Mouse (Mus musculus) thymus, adult 2 months (tissue): ENCODE results near the gene Phospho1. TPM values are rescaled to one million over a fixed set of nuclear protein-coding genes. Genes with fewer than 3 reads are reported as not detected.
A peak's percentile ranks its signal among the peaks of the same experiment; 100 is the strongest.

Source experiments
- DNase-seq: peaks from one replicate; pipeline ENCODE4 v3.0.0; 2021
- H3K27ac ChIP-seq: fragments of 200-500 bp; 2 replicates; pipeline ENCODE4 v1.5.1; 2012; ENCODE audit warnings: low read length, control low read depth; ENCODE audit not compliant: control insufficient read depth, insufficient read depth
- H3K27me3 ChIP-seq: fragments of 200-500 bp; 2 replicates; pipeline ENCODE4 v1.6.1; 2012; ENCODE audit warnings: mild to moderate bottlenecking, low read length, moderate library complexity, mixed read lengths; ENCODE audit not compliant: control insufficient read depth, insufficient read depth
- H3K36me3 ChIP-seq: fragments of 200-500 bp; 2 replicates; pipeline ENCODE4 v1.6.1; 2012; ENCODE audit warnings: mild to moderate bottlenecking, low read length, moderate library complexity; ENCODE audit not compliant: control insufficient read depth, insufficient read depth
- H3K4me1 ChIP-seq: fragments of 200-500 bp; replicated peaks from 2 replicates; pipeline ENCODE4 v1.6.1; 2012; ENCODE audit warnings: low read length; ENCODE audit not compliant: control insufficient read depth, insufficient read depth
- H3K4me3 ChIP-seq: fragments of 200-500 bp; 2 replicates; pipeline ENCODE4 v1.5.1; 2012; ENCODE audit warnings: mild to moderate bottlenecking, low read length, control low read depth, moderate library complexity; ENCODE audit not compliant: control insufficient read depth, insufficient read depth
- CTCF ChIP-seq: fragments of 200-500 bp; IDR thresholded peaks from 2 replicates; pipeline ENCODE4 v1.5.1; 2012; ENCODE audit warnings: mild to moderate bottlenecking, control low read depth, low read length, moderate library complexity, borderline replicate concordance; ENCODE audit not compliant: control insufficient read depth, poor library complexity, insufficient read depth; ENCODE audit errors: extremely low read depth
- POLR2A ChIP-seq: fragments of 200-500 bp; IDR thresholded peaks from 2 replicates; pipeline ENCODE4 v1.6.1; 2012; ENCODE audit warnings: mild to moderate bottlenecking, low read length, control low read depth, moderate library complexity; ENCODE audit not compliant: control insufficient read depth, poor library complexity, insufficient read depth; ENCODE audit errors: extremely low read depth
- WGBS: fragments of 180-500 bp; shearing (Covaris S2); methylation state at CpG from one replicate; pipeline ENCODE4 v1.1.7; 2018; 5-methylcytosine and 5-hydroxymethylcytosine counted together
- polyA plus RNA-seq: library from polyadenylated mRNA; depleted of rRNA; stranded (reverse); fragments of >200 nt; gene quantifications from 2 replicates; pipeline ENCODE4 v1.2.3, GENCODE M21; 2012

Phospho1 gene
- polyA plus RNA-seq, 1 experiment = 24.9 TPM

DNA sequence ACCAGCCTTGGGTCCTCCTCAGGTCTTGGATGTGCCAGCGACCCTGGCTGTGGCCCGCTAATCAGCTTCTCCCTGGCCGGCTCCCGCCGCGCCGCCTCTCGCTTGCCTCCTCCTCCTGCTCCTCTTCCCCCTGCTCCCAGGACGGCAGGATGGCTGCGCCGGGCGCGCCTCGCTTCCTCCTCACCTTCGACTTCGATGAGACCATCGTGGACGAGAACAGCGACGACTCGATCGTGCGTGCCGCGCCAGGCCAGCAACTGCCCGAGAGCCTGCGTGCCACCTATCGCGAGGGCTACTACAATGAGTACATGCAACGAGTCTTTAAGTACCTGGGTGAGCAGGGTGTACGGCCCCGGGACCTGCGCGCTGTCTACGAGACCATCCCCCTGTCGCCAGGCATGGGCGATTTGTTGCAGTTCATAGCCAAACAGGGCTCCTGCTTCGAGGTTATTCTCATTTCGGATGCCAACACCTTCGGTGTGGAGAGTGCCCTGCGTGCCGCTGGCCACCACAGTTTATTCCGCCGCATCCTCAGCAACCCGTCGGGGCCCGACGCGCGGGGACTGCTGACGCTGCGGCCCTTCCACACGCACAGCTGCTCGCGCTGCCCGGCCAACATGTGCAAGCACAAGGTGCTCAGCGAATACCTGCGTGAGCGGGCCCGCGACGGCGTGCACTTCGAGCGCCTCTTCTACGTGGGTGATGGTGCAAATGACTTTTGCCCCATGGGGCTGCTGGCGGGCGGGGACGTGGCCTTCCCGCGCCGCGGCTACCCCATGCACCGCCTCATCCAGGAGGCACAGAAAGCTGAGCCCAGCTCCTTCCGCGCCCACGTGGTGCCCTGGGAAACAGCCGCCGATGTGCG, 6.3 kb downstream of the Phospho1 start:
- DNase-seq = peak; percentile 70
- Histone ChIP-seq H3K36me3 (peaks cover 24% of the 10 kb centered on the region), H3K27me3 (no peaks in the 10 kb centered on the region), H3K4me1 (peaks cover 68% of the 10 kb centered on the region), H3K4me3 (peak overlapping the region; percentile 48), H3K27ac (no peak overlapping the region)
- TF ChIP-seq POLR2A = 0 out of 2 replicates have a peak, but pooled peaks have one; percentile 12
- TF ChIP-seq CTCF = no peak; the same call in 1 of the 2 replicates
- WGBS = 5% methylated on average over 80 of the region's 80 CpGs

DNA sequence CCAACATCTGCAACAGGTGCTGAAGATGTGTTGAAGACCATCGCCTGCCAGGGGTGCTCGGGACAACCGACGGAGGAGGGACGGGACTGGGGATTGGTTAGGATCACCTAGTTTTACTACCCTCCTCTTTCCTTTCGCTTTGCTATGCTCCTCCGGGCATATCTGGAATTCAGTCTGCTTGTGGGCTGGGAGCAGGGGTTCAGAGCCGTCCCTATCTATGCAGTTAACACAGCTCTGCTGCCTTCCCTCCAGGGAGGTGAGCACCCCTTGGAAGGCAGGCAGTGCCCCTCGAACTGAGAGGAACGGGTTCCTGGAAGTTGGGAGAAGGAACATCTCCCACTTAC, 6.9 kb downstream of the Phospho1 start:
- WGBS = 21% methylated on average over 10 of the region's 10 CpGs
- DNase-seq = no peak
- Histone ChIP-seq H3K4me3 (peak overlapping the region; percentile 48), H3K4me1 (peaks cover 74% of the 10 kb centered on the region), H3K27ac (peak overlapping the region; percentile 47), H3K36me3 (peaks cover 30% of the 10 kb centered on the region), H3K27me3 (no peaks in the 10 kb centered on the region)
- TF ChIP-seq POLR2A = no peak
- TF ChIP-seq CTCF = peak; percentile 16; the same call in 1 of the 2 replicates

GRCm38 (mm10) chr11:95831641-95832040, 7.3 kb downstream of the Phospho1 start:
- Histone ChIP-seq H3K4me3 (peak overlapping the region; percentile 48), H3K27me3 (no peaks in the 10 kb centered on the region), H3K4me1 (peaks cover 78% of the 10 kb centered on the region), H3K27ac (peak overlapping the region; percentile 47), H3K36me3 (peaks cover 34% of the 10 kb centered on the region)
- DNase-seq = peak; percentile 33
- 55% methylated on average over 15 of the region's 15 CpGs for WGBS
- TF ChIP-seq POLR2A (no peak), CTCF (no peak)

DNA sequence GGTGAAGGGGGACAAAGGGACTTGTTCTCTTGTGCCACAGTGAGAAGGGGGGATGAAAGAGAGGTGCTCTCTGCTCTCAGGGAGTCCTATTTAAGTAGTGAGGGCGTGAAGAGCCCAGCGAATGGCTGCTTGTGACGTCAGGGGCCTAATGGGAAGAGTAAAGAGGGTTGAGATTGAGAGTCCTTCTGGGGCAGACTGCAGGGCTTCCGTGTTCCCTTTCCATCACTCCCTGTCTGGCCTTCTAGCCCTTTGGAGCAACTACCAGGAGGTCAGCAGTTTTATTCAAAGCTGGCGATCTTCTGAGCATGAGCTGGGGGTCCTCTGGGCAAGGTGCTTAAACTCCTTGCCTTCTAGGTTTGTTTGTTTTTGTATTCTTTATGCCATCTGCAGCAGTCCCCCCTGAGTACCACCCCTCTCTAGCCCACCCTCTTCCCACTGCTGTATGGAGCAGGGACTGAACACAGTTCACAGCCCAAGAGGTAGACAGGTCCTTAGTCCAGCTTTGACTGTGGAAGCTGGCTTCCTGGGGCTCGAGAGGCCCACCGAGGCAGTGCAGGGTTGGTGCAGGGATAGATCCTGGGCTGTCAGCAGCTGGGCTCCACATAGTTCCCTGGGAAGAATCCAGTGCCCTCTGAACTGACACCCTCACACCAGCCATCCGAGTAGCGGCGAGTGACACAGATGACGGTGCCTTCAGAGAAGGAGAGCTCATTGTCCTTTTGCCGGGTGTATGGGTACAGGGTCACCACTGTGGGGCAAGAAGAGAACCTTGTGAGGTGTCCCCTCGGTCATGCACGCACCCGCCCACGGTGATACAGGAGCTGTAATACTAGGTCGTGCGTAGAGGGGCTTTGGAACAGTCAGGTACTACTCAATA, 8.1 kb downstream of the Phospho1 start:
- no peak for TF ChIP-seq CTCF
- TF ChIP-seq POLR2A = no peak
- peak; percentile 31 for DNase-seq
- H3K27ac ChIP-seq = peak overlapping the region; percentile 97
- peak overlapping the region; percentile 54 for H3K4me3 ChIP-seq
- no peaks in the 10 kb centered on the region for H3K27me3 ChIP-seq
- 85% methylated on average over 18 of the region's 18 CpGs for WGBS
- H3K4me1 ChIP-seq = peaks cover 85% of the 10 kb centered on the region
- H3K36me3 ChIP-seq = peaks cover 37% of the 10 kb centered on the region

GRCm38 (mm10) chr11:95833006-95833570, 8.8 kb downstream of the Phospho1 start:
- DNase-seq = peak; percentile 67
- peak overlapping the region; percentile 54 for H3K4me3 ChIP-seq
- TF ChIP-seq POLR2A (no peak), CTCF (no peak)
- 41% methylated on average over 8 of the region's 8 CpGs for WGBS
- H3K27me3 ChIP-seq = no peaks in the 10 kb centered on the region
- peak overlapping the region; percentile 97 for H3K27ac ChIP-seq
- peaks cover 37% of the 10 kb centered on the region for H3K36me3 ChIP-seq
- peaks cover 86% of the 10 kb centered on the region for H3K4me1 ChIP-seq

DNA sequence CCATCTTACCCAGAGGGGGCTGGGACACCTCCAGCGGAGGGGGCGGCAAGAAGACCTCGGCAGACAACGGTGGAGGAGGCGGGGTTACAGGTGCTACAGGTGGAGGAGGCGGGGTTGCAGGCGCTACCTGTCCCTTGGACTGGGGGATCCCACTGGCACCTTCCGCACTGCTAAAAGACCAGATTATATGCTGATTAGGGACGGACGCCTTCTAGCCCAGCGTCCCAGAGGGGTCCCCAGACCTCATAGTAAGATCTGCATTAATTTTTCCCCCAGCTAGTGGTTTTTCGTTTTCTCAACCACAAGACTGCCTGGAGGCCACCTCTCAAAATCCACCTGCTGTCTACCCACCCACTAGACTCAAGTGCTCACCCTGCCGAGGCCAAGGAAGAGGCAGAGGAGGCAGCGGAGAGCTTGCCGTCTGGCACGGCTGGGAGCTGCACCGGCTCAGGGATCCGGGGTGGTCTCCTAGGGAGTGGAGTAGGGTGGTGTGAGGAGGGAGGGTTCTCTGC, 9.4 kb downstream of the Phospho1 start:
- no peaks in the 10 kb centered on the region for H3K27me3 ChIP-seq
- DNase-seq = peak; percentile 59
- H3K36me3 ChIP-seq = peaks cover 37% of the 10 kb centered on the region
- TF ChIP-seq POLR2A = peak; percentile 73; the same call in 1 of the 2 replicates
- no peak for TF ChIP-seq CTCF
- peak overlapping the region; percentile 97 for H3K27ac ChIP-seq
- H3K4me3 ChIP-seq = peak overlapping the region; percentile 54
- H3K4me1 ChIP-seq = peaks cover 87% of the 10 kb centered on the region
- 10% methylated on average over 18 of the region's 18 CpGs for WGBS
